Mouse (Mus musculus): ENCODE data around the gene Kmt2d.

Kmt2d gene

DNA sequence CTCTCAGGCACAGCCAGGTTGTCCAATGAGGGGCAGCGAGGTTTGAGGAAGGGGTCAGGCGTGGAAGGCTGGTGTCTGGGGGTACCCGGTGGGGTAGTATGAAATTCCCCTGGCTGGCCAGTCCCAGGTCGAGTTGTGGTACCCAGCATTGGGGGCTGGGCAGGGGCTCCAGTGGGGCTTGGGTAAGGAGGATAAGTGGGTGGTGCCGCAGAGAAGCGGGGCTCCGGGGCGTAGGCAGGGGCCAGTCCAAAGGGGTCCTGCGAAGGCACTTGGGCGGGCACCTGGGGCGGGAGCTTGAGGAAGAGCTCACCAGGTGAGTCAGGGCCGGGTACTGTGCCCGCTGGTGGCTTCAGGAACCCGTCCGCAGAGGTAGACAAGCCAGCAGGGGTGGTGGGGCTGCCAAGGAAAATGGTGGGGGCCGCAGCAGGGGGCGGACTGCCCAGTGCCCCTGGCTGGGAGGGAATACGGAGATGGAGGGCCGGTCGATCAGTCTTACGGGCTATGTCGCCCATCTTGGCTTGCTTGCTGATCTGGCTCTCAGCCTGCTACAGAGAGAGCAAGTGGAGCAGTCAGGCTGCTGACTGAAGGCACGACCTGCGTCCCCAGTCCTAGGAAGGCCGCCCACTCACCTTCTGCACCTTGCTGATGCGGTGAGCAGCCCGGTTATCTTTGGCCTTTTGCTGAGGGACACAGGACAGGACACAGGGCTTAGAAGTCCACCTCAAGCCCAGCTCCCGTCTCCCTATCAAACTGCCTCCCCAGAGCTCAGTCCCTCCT, 17.7 kb downstream of the Kmt2d start:
- no peak for DNase-seq (ENCODE audit: low spot score)

DNA sequence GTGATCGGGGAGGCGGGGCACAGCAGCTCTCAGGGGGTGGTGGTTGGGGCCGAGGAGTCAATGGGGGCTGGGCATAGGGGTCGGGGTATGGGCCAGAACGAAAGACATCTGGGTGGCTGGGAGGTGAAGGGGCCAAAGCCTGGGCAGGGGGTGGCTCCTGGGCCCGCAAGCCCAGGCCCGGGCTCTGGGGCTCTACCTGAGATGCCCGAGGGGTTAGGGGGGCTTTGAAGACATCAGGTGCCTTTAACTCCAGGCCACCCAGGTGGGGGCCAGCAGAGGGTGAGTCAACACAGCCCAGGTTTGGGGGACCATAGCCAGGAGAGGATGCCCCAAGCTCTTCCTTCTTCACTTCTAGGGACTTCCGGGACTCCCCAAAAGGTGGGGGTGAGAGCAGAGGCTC, 18.3 kb downstream of the Kmt2d start:
- no peak for DNase-seq (ENCODE audit: low spot score)

DNA sequence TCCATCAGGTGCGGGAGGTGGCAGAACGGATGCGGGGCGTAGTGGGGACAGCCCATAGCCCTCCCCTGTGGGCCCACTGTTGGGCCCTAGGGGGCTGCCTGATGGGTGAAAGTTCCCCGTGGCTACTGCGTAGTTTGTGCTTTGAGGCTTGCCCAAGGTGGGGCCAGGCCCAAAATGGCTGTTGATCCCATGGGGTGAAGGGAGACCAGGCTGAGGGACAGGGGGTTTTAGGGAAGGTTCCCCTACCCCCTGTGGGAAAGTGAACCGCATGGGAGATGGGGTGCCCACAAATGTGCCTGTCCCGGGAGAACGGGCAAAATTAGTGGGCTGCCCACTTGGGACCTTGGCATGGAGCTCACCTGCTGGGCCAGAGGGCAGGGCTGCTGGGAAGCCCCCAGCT, 18.9 kb downstream of the Kmt2d start:
- no peak for DNase-seq (ENCODE audit: low spot score)

DNA sequence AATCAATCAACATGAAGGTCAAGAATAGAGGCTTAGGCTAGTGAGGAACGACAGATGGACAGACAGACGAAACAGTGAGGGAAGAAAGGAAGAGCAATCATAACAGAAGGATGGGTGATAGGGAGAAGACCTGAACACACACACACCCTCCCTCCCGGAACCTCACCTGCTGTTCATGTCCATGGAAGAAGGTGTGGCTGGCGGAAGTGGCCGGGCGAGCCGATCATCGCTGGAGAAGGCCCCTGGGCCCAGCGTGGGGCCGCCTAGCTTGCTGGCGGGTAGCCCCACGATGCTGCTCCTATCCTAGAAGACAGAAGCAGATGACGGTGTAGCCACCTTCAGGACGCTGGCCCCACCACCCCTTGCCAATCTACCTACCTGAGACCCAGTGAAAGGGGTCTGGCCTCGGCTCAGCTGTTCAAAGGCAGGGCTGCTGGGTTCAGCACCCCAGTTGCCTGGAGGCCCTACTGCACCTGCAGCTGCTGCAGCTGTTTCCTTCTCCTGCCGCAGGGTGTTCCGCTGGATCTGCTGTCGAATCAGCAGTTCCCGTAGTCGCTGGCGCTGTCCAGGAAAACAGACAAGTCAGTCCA, 19.7 kb downstream of the Kmt2d start:
- DNase-seq (ENCODE audit: low spot score), result no peak

DNA sequence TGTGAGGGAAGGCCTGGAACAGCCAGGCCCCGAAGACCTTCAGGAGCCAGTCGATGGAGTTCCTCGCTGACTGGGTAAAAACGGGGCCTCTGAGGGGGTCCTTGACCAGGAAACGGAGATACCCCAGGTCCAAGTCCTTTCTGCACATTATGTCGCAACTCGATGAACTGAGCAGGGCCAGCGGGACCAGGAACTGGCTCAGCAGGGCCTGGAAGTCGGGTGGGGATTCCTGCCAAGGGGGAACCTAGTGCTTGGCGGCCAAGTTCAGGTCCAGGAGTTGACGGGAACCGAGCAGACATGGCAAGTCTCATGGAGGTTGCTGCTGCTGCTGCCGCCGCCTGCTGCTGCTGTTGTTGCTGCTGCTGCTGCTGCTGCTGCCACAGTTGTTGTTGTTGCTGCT, 20.3 kb downstream of the Kmt2d start:
- no peak for DNase-seq (ENCODE audit: low spot score)

DNA sequence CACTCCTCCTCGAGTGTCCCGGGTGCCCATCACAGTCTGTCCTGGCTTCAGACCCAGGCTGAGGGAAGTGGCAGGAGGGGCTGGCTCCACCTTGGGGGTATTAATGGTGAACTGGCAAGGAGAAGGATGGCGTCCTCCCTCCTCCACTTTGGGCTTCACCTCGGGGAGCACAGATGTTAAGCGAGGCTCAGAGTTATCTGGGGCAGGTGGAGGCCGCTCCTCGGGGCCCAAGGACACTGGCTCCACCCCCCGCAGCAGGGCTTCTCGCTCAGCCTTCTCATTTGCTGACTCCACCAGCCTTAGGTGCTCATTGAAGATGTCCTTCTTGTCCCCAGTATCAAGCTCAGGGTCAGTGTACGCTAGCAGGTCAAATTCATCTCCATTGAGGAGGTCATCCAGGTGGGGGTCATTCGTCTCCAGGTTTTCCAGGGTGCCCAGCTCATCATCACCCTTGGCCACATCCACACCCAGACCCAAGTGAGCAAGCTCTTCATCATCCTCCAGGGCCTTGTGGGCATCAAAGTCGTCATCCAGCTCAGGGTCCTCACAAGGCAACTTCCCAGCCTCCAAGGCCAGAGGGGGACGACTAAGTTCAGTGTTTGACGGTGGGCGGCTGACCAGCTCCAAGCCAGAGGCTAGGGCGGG, 20.9 kb downstream of the Kmt2d start:
- no peak for DNase-seq (ENCODE audit: low spot score)

DNA sequence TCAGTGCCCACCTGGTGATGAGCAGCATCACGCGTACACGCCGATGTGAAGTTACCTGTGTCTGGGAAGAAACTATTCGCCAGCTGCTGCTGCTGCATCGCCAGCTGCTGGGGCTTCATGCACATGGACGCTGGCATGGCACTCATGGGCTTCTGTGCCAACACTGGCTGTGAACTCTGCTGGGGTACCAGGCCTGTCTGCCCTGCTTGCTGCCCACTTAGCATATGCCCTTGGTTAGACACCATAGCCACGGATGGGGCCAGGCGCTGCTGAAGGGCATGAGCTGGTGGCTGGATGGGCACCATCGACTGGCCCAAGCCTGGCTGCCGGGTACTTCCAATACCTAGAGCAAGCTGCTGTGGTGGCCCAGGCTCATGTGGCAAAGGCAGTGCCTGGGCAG, 21.8 kb downstream of the Kmt2d start:
- no peak for DNase-seq (ENCODE audit: low spot score)

DNA sequence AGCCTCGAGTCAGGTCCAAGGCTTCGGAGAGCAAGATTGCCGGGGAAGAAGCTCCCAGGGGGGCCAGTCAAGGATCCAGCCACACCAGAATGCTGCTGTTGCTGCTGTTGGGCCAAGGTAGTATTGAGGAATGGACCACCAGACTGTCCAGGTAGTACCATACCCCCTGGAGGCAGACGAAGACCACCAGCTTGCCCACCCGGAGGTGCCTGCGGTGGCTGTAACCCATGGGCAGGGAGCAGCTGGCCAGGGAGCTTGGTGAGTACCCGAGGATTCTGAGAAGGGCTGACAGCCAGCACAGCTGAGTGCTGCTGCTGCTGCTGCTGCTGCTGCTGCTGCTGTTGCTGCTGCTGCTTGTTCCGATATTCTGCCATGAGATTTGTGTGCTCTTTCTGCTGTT, 24.9 kb downstream of the Kmt2d start:
- no peak for DNase-seq (ENCODE audit: low spot score)

DNA sequence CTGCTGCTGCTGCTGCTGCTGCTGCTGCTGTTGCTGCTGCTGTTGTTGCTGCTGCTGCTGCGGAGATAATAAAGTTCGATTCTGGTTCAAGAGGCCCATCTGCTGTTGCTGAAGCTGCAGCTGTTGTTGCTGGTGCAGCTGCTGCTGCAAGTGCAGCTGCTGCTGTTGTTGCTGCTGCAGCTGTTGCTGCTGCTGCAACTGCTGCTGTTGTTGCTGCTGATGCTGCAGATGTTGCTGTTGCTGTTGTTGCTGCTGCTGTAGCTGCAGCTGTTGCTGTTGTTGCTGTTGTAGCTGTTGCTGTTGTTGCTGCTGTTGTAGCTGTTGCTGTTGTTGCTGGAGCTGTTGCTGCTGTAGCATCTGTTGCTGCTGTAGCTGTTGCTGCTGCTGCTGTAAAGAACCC, 25.9 kb downstream of the Kmt2d start:
- DNase-seq (ENCODE audit: low spot score), result no peak

DNA sequence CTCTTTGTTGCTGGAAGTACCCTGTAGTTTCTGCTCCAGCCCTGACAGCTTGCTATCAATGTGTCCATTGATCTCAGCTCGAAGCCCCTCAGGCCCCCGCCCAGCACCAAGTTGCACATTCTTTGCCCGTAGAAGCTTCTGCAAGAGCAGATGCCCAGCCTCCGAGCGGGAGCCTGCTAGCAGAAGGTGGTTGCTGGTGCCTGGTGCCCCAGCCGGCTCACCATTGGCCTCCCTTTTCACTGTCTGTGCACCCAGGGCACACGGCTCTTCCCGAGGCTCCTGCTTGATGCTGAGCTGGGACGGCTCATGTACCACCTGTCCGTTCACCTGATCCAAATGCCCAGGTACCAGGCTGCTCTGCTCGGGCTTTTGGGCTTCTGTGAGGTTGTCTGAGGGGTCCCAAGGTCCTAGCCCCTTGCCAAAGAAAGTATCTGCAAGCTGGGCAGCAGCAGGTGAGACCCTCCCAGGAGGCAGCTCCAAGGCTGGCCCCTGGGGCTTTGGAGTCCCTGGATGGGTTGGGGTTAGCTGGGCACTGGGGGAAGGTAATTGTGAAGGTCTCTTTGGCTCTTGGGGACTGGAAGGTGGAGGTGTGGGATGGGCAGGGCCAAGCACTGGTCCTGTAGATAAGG, 27.3 kb downstream of the Kmt2d start:
- DNase-seq (ENCODE audit: low spot score), result no peak

DNA sequence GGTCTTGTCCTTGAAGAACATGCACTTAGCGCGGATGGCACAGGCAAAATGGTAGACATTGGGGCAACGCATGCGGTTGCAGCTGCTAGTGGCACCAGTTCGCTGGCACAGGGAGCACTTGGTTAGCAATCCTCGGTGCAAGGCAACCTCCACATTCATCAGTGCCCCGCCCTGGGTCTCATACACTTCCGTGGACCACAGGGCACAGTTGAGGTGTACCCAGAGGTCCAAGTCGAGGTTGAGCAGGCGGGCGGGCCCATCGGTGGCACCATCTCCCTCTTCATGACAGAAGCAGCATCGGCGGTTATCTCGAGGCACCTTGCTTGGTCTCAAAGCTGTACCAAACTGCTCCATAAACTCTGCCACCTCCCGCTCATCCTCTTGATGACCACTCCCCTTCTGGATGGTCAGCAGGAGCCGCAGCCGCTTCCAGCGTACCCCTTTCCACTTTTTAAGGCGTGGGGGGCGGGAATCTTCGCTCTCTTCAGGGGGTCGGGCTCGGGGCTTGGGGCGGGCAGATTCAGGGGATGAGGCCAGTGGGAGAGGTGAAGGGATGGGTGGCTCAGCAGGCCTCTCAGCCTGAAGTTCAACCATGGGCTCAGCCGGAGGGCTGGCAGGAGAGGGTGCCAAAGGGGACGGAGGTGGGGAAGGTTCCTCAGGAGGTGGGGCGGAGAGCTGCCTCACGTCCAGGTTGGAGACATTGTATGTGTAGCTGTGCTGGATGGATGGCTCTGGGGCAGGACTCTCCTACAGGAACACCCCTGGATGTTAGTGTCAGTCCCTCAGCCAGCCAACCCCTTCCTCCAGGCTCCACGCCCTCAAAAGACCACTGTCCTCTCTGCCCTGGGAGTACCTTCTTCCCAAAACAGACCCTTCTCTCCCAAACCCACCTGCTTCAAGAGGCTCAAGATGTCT, 31.1 kb downstream of the Kmt2d start:
- no peak for DNase-seq (ENCODE audit: low spot score)

DNA sequence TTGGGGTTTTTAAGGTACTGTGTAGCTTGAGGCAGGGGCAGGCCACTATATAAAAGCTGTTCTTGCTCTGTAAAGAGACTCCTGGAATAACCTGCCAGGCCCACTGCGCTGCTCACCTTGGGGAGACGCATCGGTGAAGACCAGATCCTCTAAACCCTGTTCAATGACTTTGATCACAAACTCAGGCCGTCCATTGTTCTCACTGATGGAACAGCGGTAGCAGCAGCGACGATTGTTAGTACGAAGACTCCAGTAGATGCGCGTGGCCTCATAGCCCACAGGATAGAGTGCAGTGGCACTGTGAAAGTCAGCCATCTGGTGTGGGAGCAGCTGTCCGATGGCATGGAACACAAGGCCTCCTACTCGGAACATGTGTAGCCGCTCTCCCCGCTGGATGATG, 31.8 kb downstream of the Kmt2d start:
- no peak for DNase-seq (ENCODE audit: low spot score)

DNA sequence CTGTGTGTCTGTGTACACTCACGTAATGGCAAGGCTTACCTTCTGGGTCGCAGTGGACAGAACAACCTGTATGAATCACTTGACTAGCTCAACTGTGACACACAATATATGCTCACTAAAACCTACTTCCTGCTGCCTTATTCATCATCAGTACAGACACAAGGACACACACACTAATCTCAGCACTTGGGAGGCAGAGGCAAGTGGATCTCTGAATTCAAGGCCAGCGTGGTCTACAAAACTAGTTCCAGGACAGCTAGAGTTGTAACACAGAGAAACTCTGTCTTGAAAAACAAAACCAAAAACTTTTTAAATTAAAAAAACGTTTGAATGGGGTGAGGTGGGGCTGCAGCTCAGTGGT, 33.3 kb downstream of the Kmt2d start:
- DNase-seq (ENCODE audit: low spot score), result no peak

DNA sequence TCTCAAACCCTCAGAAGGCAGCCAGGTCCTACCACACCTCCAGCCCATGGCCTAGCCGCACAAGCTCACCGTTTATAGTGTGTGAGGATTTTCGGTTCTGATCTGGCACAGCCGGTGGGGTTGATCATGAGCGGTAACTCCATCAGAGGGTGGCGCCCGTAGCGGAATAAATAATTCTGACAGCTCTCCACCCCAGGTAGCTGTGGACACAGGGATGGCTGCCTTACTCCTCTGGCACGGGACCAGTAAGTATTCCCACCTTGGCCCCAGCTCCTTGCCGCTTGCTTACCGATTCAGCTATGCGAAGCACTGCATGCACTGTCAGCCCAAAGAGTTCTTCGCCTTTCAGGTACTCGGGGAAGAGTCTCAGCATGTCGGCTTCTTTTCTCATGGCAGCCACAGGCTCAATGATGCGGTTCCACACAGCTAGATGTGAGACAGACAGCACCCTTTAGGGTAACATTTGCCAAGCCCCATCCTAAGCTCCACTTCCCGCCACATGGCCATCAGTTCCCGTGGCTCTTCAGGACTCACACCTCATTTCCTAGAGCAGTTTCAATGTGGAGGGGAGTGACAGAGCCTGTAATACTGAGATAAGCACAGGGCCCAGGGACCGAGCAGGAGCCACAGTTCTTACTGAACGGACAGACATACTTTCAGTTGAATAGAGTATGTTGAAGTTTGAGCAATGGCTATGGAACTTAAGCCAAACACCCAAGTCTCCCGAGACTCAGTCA, 33.8 kb downstream of the Kmt2d start:
- DNase-seq (ENCODE audit: low spot score), result no peak

DNA sequence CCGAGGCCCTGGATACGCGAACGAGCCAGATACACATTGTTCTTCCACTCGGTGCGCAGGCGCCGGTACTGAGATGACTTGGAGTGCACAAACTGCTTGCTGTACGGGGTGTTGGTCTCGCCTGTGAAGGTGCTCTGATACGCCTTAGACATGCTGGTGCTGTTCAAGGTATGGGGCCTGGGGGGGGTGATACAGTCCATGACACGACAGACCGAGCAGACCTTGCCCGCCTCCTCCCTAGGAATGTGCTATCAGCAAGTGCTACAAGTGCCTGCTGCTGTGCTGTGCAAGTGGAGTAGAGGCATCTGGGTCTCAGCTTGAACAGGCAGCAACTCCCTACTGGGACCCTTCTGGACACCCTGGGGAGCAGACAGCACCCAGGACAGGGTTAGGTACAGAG, 35.7 kb downstream of the Kmt2d start:
- no peak for DNase-seq (ENCODE audit: low spot score)

DNA sequence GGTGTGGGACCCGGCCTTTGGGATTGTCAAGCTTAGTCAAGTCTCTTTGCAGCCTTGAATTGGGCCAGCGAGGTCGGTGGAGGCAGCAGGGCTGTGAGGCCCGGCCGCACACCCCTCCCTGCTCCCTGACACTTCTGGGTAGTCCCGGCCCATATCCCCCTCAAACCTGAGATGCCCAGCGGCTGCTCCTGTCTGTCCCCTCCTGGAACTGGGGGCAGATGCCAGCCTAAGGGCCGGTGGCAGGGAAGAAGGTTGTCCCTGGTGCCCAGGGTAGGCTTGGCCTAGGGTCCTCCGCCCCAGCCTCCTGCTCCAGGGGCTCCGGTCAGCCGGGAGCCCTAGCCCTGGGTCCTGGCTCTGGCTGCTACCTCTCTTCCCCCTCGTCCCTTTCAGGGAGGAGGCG, 36.9 kb downstream of the Kmt2d start:
- no peak for DNase-seq (ENCODE audit: low spot score)

DNA sequence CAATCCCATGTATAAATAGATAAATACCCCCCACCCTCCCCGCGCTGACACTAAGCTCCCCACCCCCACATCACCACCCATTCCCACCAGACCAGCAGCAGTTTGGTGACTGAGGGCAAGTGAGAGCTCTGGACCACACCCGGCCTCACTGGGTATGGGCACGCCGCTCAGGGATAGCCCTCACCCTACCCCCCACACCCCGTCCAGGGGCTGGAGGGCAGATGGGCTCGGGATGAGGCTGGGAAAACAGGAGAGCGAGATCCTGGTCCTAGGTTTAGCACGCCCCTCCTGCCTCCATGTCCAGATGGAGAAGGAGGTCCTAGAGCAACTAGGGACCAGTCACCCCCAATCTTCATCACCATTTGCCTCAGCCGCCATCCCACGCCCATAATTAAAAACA, 37.7 kb downstream of the Kmt2d start:
- no peak for DNase-seq (ENCODE audit: low spot score)

DNA sequence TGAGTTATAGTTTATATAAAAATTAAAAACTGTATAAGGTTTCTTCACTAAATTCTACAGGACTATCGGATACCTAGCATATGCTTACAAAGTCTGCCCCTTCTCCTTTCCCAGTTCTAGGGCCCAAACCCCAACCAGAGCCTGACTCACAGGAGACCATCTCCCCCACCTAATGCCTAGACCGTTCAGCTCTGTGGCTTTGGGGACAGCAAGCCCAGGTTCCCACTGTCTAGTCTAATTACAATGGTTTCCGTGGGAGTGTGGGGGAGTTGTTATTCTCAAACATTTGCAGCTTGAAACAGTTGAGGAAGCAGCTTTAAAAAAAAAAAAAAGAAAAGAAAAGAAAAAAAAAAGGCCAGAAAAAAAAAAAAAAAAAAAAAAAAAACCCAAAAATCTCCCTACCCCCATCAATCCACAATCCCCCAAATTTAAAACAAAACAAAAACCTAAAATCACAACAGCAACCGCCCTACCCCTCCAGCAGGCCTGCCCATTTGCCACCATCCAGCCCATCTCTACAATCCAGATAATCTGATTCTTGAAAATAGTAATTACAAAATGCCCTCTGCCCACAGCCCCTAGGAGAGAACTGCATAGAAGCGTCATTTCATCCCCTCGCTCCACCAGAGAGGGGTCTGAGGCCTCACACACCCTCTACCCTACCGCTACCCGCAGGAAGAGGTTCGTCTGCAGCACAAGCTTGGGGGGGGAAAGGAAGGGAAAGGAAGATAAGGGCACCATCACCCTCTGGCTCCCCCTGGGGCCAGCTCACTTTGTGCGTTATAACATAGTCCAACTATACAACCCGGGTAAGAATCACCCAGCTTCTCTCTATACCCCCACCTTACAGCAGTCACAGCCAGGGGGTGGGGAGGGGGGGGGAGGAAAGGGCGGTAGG, 38.6 kb downstream of the Kmt2d start:
- no peak for DNase-seq (ENCODE audit: low spot score)

DNA sequence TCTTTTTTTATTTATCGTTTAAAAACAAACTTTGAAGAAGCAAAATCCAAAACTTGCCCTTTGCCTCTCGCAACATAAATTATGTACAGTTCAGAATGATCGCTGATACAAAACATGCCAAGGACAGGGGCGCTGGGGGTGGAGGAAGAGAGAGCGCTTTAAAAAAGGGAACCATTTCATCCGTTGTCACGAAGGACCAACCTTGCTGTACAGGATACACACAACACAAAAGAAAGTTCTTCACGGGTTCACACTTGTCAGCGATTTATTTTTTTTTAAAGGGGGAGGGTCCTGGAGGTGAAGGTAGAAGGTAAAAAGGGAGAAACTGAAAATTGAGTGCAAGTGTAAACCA, 39.3 kb downstream of the Kmt2d start:
- no peak for DNase-seq (ENCODE audit: low spot score)
